Mouse (Mus musculus) ES-Bruce4 (cell line): ENCODE data around the gene Spdef. TPM values are rescaled to one million over a fixed set of nuclear protein-coding genes. Genes with fewer than 3 reads are reported as not detected.

ENCODE experiments used
- H3K27ac ChIP-seq: 2 replicates; pipeline ENCODE4 v1.5.1; 2012; ENCODE audit warnings: low read length, inconsistent platforms; ENCODE audit not compliant: insufficient read depth
- H3K27me3 ChIP-seq: 2 replicates; pipeline ENCODE4 v1.6.1; 2012; ENCODE audit warnings: mild to moderate bottlenecking, low read length, inconsistent platforms; ENCODE audit not compliant: control insufficient read depth, poor library complexity, insufficient read depth, severe bottlenecking
- H3K36me3 ChIP-seq: 2 replicates; pipeline ENCODE4 v1.6.1; 2012; ENCODE audit warnings: inconsistent platforms, mild to moderate bottlenecking, low read length, moderate library complexity; ENCODE audit not compliant: control insufficient read depth, poor library complexity, insufficient read depth, severe bottlenecking
- H3K4me1 ChIP-seq: one replicate; pipeline ENCODE4 v1.8.1; 2011; ENCODE audit warnings: low read length; ENCODE audit not compliant: control insufficient read depth, insufficient read depth
- H3K4me3 ChIP-seq: 2 replicates; pipeline ENCODE4 v1.5.1; 2011; ENCODE audit warnings: low read depth, mild to moderate bottlenecking, low read length
- H3K9ac ChIP-seq: 2 replicates; pipeline ENCODE4 v1.6.1; 2012; ENCODE audit warnings: low read depth, mild to moderate bottlenecking, inconsistent platforms; ENCODE audit not compliant: poor library complexity, severe bottlenecking
- H3K9me3 ChIP-seq: replicated peaks from 2 replicates; pipeline ENCODE4 v1.6.1; 2012; ENCODE audit warnings: mild to moderate bottlenecking, low read length, inconsistent platforms; ENCODE audit not compliant: control insufficient read depth, poor library complexity, insufficient read depth, severe bottlenecking
- CTCF ChIP-seq: IDR thresholded peaks from one replicate; pipeline ENCODE4 v1.8.1; 2011; ENCODE audit warnings: low read depth, low read length
- EP300 ChIP-seq: IDR thresholded peaks from 2 replicates; pipeline ENCODE4 v1.6.1; 2011; ENCODE audit warnings: low read depth, low read length; ENCODE audit not compliant: insufficient read depth
- POLR2A ChIP-seq: IDR thresholded peaks from one replicate; pipeline ENCODE4 v1.8.1; 2011; ENCODE audit warnings: low read length; ENCODE audit not compliant: insufficient read depth
- polyA plus RNA-seq: library from polyadenylated mRNA; stranded (reverse); fragments of >200 nt; gene quantifications from 2 replicates; pipeline ENCODE4 v1.2.4, GENCODE M21; 2011; ENCODE audit warnings: low read depth; ENCODE audit not compliant: missing spikeins, insufficient read depth, insufficient read length

Gene Spdef
- polyA plus RNA-seq, result 1.2 and 1.4 TPM in 2 replicates

DNA sequence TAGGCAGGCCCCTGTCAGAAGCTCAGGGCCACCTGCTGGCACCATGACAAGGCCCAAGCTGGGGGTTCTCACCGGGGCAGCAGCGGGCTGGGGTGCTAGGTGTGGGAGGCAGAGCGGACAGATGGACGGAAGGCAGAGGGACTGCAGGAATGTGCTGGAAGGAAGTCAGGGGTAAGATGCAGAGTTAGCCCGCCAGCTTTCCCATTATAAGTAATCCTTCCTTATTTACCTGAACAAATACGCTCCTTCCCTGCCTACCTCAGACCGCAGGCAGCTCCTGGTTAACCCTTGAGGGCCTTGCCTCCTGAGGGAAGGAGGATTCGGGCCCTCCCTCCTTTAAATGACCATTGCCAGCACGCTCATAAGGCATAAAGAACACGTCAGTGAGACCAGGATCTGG lies at the start of gene Spdef:
Gene Spdef (minus strand): TSS at position 186 of the 400 bp plus-strand sequence.
- H3K4me1 ChIP-seq, result peaks cover 5% of the 10 kb centered on the region
- no peak within 1 kb of the TSS for H3K4me3 ChIP-seq
- H3K27me3 ChIP-seq, result no peaks in the 10 kb centered on the region
- H3K9me3 ChIP-seq, result no peaks in the 10 kb centered on the region
- TF ChIP-seq EP300 (no peak), CTCF (no peak), POLR2A (no peak)
- H3K36me3 ChIP-seq, result no peaks in the 10 kb centered on the region
- no peak within 1 kb of the TSS for H3K27ac ChIP-seq
- no peak within 1 kb of the TSS for H3K9ac ChIP-seq

GRCm38 (mm10) chr17:27777823-27778222 lies 49.1 kb upstream of the Spdef start:
- peaks cover 7% of the 10 kb centered on the region; the same call in 1 of the 2 replicates for H3K36me3 ChIP-seq
- H3K4me1 ChIP-seq, result no peaks in the 10 kb centered on the region

DNA sequence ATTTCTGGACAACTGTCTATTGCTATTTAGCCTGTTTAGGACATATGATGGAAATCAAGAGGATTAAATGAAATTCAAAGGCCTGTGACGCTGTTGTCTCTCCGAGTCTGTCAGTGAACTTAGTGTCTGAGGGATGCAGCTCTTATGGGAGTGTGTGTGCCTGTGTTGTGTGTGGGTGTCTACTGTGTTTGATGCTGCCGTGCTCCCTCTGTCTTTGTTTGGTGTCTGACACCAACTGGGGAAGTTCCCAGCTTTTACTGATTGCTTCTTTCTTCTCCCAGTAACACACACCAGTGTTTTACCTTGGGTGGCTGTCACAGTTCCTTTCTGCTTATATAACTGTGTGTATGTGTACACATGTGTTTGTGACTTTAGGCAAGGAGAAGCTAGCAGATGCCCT lies 45.4 kb upstream of the Spdef start:
- no peaks in the 10 kb centered on the region for H3K9me3 ChIP-seq
- TF ChIP-seq POLR2A, result no peak
- TF ChIP-seq EP300, result no peak
- TF ChIP-seq CTCF, result no peak
- H3K36me3 ChIP-seq, result no peaks in the 10 kb centered on the region
- H3K27ac ChIP-seq, result no peak overlapping the region
- H3K4me3 ChIP-seq, result no peak overlapping the region
- H3K4me1 ChIP-seq, result no peaks in the 10 kb centered on the region
- H3K27me3 ChIP-seq, result no peaks in the 10 kb centered on the region
- no peak overlapping the region for H3K9ac ChIP-seq

More at GRCm38 (mm10) chr17:27777823-27778222, 49.1 kb upstream of the Spdef start:
- H3K27me3 ChIP-seq, result no peaks in the 10 kb centered on the region
- no peak overlapping the region for H3K9ac ChIP-seq
- no peak for TF ChIP-seq CTCF
- no peak for TF ChIP-seq POLR2A
- no peak for TF ChIP-seq EP300
- H3K4me3 ChIP-seq, result no peak overlapping the region
- no peaks in the 10 kb centered on the region for H3K9me3 ChIP-seq
- H3K27ac ChIP-seq, result no peak overlapping the region

DNA sequence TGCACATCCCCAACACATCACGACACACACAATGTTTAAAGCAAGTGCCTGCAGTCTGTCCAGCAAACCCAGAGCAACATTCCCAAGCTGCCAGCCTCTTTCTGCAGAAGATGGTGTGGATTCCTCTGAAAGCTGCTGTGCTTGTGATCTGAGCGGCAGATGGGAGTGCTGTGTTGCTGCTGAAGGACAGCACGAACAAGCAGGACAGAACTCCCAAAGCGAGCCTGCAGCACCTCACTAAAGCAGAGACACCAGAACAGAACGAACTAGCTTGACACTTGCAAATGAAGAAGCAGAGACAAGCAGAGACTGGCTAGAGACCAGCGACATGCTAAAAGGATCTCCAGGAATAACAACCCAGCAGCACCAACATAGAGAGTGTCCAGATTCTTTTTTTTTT lies 42.9 kb upstream of the Spdef start:
- Histone ChIP-seq H3K9ac (no peak overlapping the region), H3K27me3 (no peaks in the 10 kb centered on the region), H3K4me1 (no peaks in the 10 kb centered on the region), H3K4me3 (no peak overlapping the region), H3K36me3 (no peaks in the 10 kb centered on the region), H3K9me3 (no peaks in the 10 kb centered on the region), H3K27ac (no peak overlapping the region)
- TF ChIP-seq CTCF, result no peak
- no peak for TF ChIP-seq POLR2A
- no peak for TF ChIP-seq EP300

GRCm38 (mm10) chr17:27768817-27769542 lies 40.2 kb upstream of the Spdef start:
- no peaks in the 10 kb centered on the region for H3K9me3 ChIP-seq
- H3K9ac ChIP-seq, result no peak overlapping the region
- no peak overlapping the region for H3K27ac ChIP-seq
- H3K27me3 ChIP-seq, result no peaks in the 10 kb centered on the region
- no peak overlapping the region for H3K4me3 ChIP-seq
- no peak for TF ChIP-seq POLR2A
- TF ChIP-seq CTCF, result peak; percentile 99
- peak; percentile 25; the same call in 1 of the 2 replicates for TF ChIP-seq EP300
- H3K4me1 ChIP-seq, result no peaks in the 10 kb centered on the region
- no peaks in the 10 kb centered on the region for H3K36me3 ChIP-seq

- Histone ChIP-seq H3K36me3 (no peaks in the 10 kb centered on the region), H3K27ac (no peak overlapping the region), H3K9me3 (no peaks in the 10 kb centered on the region)
Observed at GRCm38 (mm10) chr17:27767543-27767942, 38.8 kb upstream of the Spdef start.

More at GRCm38 (mm10) chr17:27767543-27767942, 38.8 kb upstream of the Spdef start:
- Histone ChIP-seq H3K4me3 (no peak overlapping the region), H3K27me3 (no peaks in the 10 kb centered on the region), H3K4me1 (no peaks in the 10 kb centered on the region), H3K9ac (no peak overlapping the region)
- TF ChIP-seq CTCF (no peak), EP300 (no peak), POLR2A (no peak)
